Mouse (Mus musculus) urinary bladder, postnatal 14 days (tissue): ENCODE results near the gene Prdm8.

Source experiments
- DNase-seq: peaks from one replicate; pipeline ENCODE4 v3.0.0; 2021; ENCODE audit warnings: low spot score

Prdm8 gene

DNA sequence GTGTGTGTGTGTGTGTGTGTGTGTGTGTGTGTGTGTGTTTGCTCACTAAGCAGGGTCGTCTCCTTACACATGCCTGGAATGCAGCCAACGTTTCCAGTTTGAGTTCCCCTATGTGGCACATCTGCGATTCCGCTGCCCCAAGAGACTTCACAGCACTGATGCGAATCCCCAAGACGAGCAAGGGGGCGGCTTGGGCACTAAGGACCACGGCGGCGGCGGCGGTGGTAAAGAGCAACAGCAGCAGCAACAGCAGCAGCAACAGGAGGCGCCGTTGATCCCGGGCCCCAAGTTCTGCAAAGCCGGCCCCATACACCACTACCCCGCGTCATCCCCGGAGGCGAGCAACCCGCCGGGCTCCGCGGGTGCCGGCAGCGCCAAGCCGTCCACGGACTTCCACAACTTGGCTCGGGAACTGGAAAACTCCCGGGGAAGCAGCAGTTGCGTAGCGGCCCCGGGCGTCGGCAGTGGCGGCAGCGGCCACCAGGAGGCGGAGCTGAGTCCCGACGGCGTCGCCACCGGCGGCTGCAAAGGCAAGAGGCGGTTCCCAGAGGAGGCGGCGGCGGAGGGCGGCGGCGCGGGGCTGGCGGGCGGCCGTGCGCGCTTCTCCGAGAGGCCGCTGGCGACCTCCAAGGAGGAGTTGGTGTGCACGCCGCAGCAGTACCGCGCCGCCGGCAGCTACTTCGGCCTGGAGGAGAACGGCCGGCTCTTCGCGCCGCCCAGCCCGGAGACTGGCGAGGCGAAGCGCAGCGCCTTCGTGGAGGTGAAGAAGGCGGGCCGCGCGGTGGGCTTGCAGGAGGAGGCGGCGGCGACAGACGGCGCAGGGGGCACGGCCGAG is 18.2 kb downstream of the Prdm8 start:
- DNase-seq = peak; percentile 82

DNA sequence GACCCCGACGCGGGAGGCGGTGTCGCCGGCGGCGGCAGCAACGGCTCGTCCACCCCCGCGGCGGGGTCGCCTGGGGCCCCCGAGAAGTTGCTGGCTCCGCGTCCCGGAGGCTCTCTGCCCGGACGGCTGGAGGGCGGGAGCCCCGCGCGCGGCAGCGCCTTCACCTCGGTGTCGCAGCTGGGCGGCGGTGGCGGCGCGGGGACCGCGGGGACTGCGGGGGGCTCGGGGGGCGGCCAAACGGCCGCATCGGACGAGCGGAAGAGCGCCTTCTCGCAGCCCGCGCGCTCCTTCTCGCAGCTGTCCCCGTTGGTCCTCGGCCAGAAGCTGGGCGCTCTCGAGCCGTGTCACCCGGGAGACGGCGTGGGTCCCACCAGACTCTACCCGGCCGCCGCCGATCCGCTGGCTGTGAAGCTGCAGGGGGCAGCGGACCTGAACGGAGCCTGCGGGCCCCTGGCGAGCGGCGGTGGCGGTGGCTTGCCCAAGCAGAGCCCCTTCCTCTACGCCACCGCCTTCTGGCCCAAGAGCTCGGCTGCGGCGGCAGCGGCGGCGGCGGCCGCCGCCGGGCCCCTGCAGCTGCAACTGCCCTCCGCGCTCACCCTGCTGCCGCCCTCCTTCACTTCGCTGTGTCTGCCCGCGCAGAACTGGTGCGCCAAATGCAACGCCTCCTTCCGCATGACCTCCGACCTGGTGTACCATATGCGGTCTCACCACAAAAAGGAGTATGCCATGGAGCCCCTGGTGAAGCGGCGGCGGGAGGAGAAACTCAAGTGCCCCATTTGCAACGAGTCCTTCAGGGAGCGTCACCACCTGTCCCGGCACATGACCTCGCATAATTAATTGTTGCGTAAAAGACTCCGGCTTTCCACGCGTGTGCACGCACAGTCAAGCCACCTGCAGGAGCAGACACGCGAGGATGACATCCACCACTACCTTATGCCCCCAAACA is 19.1 kb downstream of the Prdm8 start:
- no peak for DNase-seq

GRCm38 (mm10) chr5:98189181-98190180 is 22.5 kb downstream of the Prdm8 start:
- no peak for DNase-seq

GRCm38 (mm10) chr5:98192295-98192983 is 25.4 kb downstream of the Prdm8 start:
- DNase-seq = no peak

- no peak for DNase-seq
These were observed 28.0 kb downstream of the Prdm8 start for GRCm38 (mm10) chr5:98194959-98195358.

DNA sequence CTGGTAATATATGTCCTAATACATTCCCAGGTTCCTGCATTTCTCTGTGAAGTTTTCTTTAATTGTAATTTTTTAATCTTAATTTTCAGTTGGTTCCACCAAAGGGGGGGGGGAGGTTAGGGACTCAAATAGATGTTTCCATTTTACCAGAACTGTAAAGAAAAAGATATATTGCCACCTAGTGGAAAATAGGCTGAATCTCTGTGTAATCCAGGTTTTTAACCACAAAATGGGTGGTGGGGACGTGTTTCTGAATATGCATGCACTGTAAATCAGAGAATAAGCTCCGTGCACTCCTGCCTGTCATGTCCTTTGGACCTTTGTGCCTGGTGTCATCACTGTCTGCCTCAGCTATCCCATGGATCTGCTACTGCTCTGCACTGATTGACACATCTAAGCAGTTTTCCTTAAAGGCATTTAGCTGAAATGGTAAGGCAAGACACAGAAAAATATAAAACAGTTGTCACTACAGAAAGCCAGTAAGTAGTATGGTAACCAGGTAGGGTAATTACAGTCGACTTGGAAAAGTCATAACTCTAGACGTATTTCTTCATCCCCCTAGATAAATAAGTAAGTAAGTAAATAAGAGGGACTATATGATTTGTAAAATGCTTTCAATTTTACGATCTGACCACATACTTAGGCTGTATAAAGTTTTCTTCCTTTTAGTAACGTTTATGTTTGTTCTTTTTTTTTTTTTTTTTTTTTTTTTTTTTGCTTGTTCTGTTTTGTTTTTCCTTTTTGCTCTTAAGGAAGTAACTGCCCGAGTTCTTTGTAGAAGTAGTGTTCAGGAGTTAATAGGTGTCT is 31.6 kb downstream of the Prdm8 start:
- no peak for DNase-seq

- no peak for DNase-seq
These were observed 32.2 kb downstream of the Prdm8 start for GRCm38 (mm10) chr5:98199219-98199552.

DNA sequence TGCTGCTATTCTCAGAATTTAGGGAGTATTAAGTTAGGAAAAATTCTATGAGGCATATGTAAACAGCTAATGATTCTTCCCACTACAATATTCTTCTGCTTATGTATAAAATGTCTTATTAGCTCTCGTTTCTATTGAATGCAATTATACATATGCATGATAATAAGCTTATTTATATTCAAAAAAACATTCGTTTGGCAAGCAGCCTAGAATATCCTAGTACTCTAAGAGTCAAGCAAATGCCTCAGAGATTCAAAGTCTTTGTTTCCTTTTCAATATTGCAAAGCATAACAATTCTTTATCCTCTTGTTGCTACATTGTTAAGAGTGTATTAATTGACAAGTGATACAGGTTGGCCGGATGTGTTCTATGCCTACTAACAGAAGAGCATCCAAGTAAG is 34.6 kb downstream of the Prdm8 start:
- DNase-seq = no peak

DNA sequence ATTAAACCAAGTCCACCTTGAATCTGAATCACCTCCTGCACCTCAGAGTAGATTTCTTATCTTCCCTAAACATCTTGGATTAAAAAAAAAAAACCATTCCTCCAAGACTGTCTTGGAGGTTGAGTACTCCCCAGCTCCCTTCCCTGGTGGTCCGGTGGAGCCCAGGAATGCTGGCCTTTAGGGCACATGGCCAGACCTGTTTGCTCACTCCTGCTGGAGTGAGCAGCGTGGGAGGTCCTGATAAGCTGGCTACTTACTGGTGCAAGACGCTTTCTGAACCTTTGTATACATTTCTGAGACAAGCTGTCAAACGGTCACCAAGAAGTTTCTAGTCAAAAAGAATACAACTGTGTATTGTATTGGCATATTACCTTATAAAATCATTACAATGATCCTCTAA is 36.0 kb downstream of the Prdm8 start:
- DNase-seq = no peak

GRCm38 (mm10) chr5:98212501-98212900 is 45.5 kb downstream of the Prdm8 start:
- DNase-seq = no peak

- DNase-seq = no peak
These were observed 55.0 kb downstream of the Prdm8 start for GRCm38 (mm10) chr5:98221956-98222355.

DNA sequence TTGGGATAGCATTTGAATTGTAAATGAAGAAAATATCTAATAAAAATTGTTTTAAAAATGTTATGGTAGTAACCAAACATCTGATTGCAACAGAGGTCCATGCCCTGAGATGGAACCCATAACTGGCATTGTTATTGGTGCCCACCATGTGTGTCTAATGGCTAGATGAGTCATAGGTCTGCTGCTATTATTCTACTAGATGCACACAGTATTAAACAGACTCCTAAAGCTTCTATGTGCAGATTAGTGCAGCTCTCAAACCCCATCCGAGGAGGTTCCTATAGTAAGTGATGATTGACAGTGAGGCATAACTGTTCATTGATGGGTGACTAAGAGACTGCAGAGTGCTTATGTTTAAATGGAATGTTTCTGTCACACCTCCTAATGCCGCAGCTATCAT is 59.7 kb downstream of the Prdm8 start:
- DNase-seq = no peak

DNA sequence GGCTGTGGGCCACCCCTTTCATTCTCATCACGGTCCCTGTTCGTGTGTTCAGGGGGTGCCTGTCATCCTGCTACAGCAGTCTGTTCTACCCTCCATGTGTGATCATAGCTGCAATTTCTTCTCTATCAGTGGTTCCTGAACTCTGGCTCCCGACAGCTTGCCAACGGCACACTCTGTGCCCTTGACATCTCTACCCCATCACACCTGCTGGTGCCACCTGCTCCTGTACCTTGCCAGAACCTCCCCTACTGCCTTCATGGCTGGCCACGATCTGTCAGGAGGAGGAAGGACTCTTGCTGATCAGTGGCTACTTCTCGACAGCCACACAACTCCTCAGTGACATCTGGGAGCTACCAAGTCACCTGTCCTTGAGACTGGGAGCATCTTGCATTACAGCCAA is 62.5 kb downstream of the Prdm8 start:
- DNase-seq = no peak

- no peak for DNase-seq
These were observed 71.5 kb downstream of the Prdm8 start for GRCm38 (mm10) chr5:98238466-98238865.
